Mouse (Mus musculus): Measurements from ENCODE around the gene Atp7a. TPM values are rescaled to one million over a fixed set of nuclear protein-coding genes. Genes with fewer than 3 reads are reported as not detected.

Atp7a gene
- total and polyA plus RNA-seq, 2 experiments: 0.94 to 5.7 TPM

GRCm38 (mm10) chrX:106085132-106085531 is 58.1 kb downstream of the Atp7a start:
- Histone ChIP-seq H3K9ac (ENCODE audit: low read depth, low read length) (no peak overlapping the region), H3K27me3 (ENCODE audit: control insufficient read depth, insufficient read depth, low read length) (no peaks in the 10 kb centered on the region), H3K79me2 (ENCODE audit: control insufficient read depth, insufficient read depth, low read length) (no peaks in the 10 kb centered on the region), H3K36me3 (ENCODE audit: control insufficient read depth, insufficient read depth, low read length) (no peaks in the 10 kb centered on the region; the same call in none of the 2 replicates), H3K4me1 (ENCODE audit: control insufficient read depth, insufficient read depth, low read length) (peaks cover 4% of the 10 kb centered on the region; the same call in 1 of the 2 replicates), H3K27ac (replicated peaks; ENCODE audit: insufficient read depth, low read depth, low read length) (no peak overlapping the region), H3K4me3 (ENCODE audit: insufficient read depth, low read depth, low read length) (no peak overlapping the region)
- no peak for DNase-seq (ENCODE audit: extremely low read depth, low read depth, low spot score)
- WGBS: 78% methylated on average over 3 of the region's 3 CpGs
- TF ChIP-seq CTCF (IDR thresholded peaks at IDR 0.05; ENCODE audit: low read depth, low read length): no peak
- TF ChIP-seq POLR2A (IDR thresholded peaks at IDR 0.05; ENCODE audit: extremely low read depth, insufficient read depth, low read length): no peak

DNA sequence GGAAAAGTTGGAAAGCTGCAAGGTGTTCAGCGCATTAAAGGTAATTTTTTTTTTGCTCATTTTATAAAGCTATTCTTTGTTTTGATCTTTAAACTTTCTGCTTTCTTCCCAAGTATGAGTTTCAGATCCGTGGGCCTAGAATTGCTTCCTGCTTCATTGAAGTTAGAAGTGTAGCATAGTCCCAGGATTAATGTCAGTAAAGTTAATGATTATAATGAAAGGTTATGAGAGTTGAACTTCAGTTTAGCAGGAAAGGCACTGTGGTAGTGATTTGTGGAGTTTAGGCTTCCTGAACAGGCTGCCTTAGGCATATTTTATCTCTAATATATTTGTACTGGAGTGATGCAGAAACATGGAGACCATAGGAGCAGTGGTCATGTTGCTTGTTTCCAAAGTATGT is 58.5 kb downstream of the Atp7a start:
- no peak for DNase-seq (ENCODE audit: extremely low read depth, low read depth, low spot score)
- WGBS: 79% methylated on average over 2 of the region's 2 CpGs

DNA sequence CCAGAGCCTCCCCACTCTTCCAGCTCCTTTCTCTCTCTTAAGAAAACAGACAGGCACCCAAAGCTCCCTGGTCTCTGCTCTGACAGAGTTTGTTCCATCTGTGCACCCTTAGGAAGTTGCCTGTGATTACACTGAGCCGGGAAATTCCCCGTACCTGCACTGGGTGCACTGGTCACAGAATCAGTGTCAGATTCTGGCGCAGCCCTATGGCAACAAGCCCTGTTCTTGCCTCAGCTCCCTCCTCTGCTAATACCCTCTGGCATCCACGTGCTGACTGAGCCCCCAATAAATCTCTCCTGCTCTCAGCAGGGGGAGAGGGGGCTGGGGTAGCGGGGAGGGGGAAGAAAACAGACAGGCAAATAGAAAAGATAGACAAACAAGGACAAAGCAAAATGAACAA is 65.9 kb downstream of the Atp7a start:
- WGBS: 60% methylated on average over 5 of the region's 5 CpGs

More for the DNA sequence above, 58.5 kb downstream of the Atp7a start:
- Histone ChIP-seq H3K4me3 (ENCODE audit: insufficient read depth, low read depth, low read length) (no peak overlapping the region), H3K36me3 (ENCODE audit: control insufficient read depth, insufficient read depth, low read length) (no peaks in the 10 kb centered on the region; the same call in none of the 2 replicates), H3K79me2 (ENCODE audit: control insufficient read depth, insufficient read depth, low read length) (no peaks in the 10 kb centered on the region), H3K9ac (ENCODE audit: low read depth, low read length) (no peak overlapping the region), H3K4me1 (ENCODE audit: control insufficient read depth, insufficient read depth, low read length) (peaks cover 4% of the 10 kb centered on the region; the same call in 1 of the 2 replicates), H3K27me3 (ENCODE audit: control insufficient read depth, insufficient read depth, low read length) (no peaks in the 10 kb centered on the region), H3K27ac (replicated peaks; ENCODE audit: insufficient read depth, low read depth, low read length) (no peak overlapping the region)
- TF ChIP-seq CTCF (IDR thresholded peaks at IDR 0.05; ENCODE audit: low read depth, low read length): no peak
- TF ChIP-seq POLR2A (IDR thresholded peaks at IDR 0.05; ENCODE audit: extremely low read depth, insufficient read depth, low read length): no peak

GRCm38 (mm10) chrX:106105464-106105863 is 78.4 kb downstream of the Atp7a start:
- H3K27ac ChIP-seq (replicated peaks; ENCODE audit: insufficient read depth, low read depth, low read length): no peak overlapping the region
- no peaks in the 10 kb centered on the region for H3K79me2 ChIP-seq (ENCODE audit: control insufficient read depth, insufficient read depth, low read length)
- H3K4me3 ChIP-seq (ENCODE audit: insufficient read depth, low read depth, low read length): no peak overlapping the region
- H3K4me1 ChIP-seq (ENCODE audit: control insufficient read depth, insufficient read depth, low read length): no peaks in the 10 kb centered on the region
- 29% methylated on average over 2 of the region's 2 CpGs for WGBS
- H3K27me3 ChIP-seq (ENCODE audit: control insufficient read depth, insufficient read depth, low read length): no peaks in the 10 kb centered on the region
- DNase-seq (ENCODE audit: extremely low read depth, low read depth, low spot score): peak; percentile 25
- H3K9ac ChIP-seq (ENCODE audit: low read depth, low read length): no peak overlapping the region
- TF ChIP-seq POLR2A (IDR thresholded peaks at IDR 0.05; ENCODE audit: extremely low read depth, insufficient read depth, low read length) (no peak), CTCF (IDR thresholded peaks at IDR 0.05; ENCODE audit: low read depth, low read length) (peak; percentile 77)
- H3K36me3 ChIP-seq (ENCODE audit: control insufficient read depth, insufficient read depth, low read length): peaks cover 4% of the 10 kb centered on the region; the same call in 1 of the 2 replicates

More for the DNA sequence above, 65.9 kb downstream of the Atp7a start:
- Histone ChIP-seq H3K9ac (ENCODE audit: low read depth, low read length) (no peak overlapping the region), H3K27me3 (ENCODE audit: control insufficient read depth, insufficient read depth, low read length) (no peaks in the 10 kb centered on the region), H3K4me1 (ENCODE audit: control insufficient read depth, insufficient read depth, low read length) (no peaks in the 10 kb centered on the region), H3K4me3 (ENCODE audit: insufficient read depth, low read depth, low read length) (no peak overlapping the region), H3K36me3 (ENCODE audit: control insufficient read depth, insufficient read depth, low read length) (no peaks in the 10 kb centered on the region; the same call in 1 of the 2 replicates), H3K79me2 (ENCODE audit: control insufficient read depth, insufficient read depth, low read length) (no peaks in the 10 kb centered on the region), H3K27ac (replicated peaks; ENCODE audit: insufficient read depth, low read depth, low read length) (no peak overlapping the region)
- TF ChIP-seq POLR2A (IDR thresholded peaks at IDR 0.05; ENCODE audit: extremely low read depth, insufficient read depth, low read length): no peak
- no peak for TF ChIP-seq CTCF (IDR thresholded peaks at IDR 0.05; ENCODE audit: low read depth, low read length)
- DNase-seq (ENCODE audit: extremely low read depth, low read depth, low spot score): no peak

GRCm38 (mm10) chrX:106113881-106114280 is 86.8 kb downstream of the Atp7a start:
- no peaks in the 10 kb centered on the region for H3K79me2 ChIP-seq (ENCODE audit: control insufficient read depth, insufficient read depth, low read length)
- no peaks in the 10 kb centered on the region; the same call in 1 of the 2 replicates for H3K36me3 ChIP-seq (ENCODE audit: control insufficient read depth, insufficient read depth, low read length)
- no peak for DNase-seq (ENCODE audit: extremely low read depth, low read depth, low spot score)
- H3K4me1 ChIP-seq (ENCODE audit: control insufficient read depth, insufficient read depth, low read length): no peaks in the 10 kb centered on the region
- no peak overlapping the region for H3K4me3 ChIP-seq (ENCODE audit: insufficient read depth, low read depth, low read length)
- no peak overlapping the region for H3K9ac ChIP-seq (ENCODE audit: low read depth, low read length)
- TF ChIP-seq CTCF (IDR thresholded peaks at IDR 0.05; ENCODE audit: low read depth, low read length) (no peak), POLR2A (IDR thresholded peaks at IDR 0.05; ENCODE audit: extremely low read depth, insufficient read depth, low read length) (no peak)
- WGBS: 93% methylated on average over 4 of the region's 4 CpGs
- no peak overlapping the region for H3K27ac ChIP-seq (replicated peaks; ENCODE audit: insufficient read depth, low read depth, low read length)
- no peaks in the 10 kb centered on the region for H3K27me3 ChIP-seq (ENCODE audit: control insufficient read depth, insufficient read depth, low read length)

- Histone ChIP-seq H3K4me1 (ENCODE audit: control insufficient read depth, insufficient read depth, low read length) (no peaks in the 10 kb centered on the region), H3K4me3 (ENCODE audit: insufficient read depth, low read depth, low read length) (no peak overlapping the region), H3K36me3 (ENCODE audit: control insufficient read depth, insufficient read depth, low read length) (no peaks in the 10 kb centered on the region; the same call in 1 of the 2 replicates), H3K9ac (ENCODE audit: low read depth, low read length) (no peak overlapping the region), H3K27me3 (ENCODE audit: control insufficient read depth, insufficient read depth, low read length) (no peaks in the 10 kb centered on the region), H3K79me2 (ENCODE audit: control insufficient read depth, insufficient read depth, low read length) (no peaks in the 10 kb centered on the region), H3K27ac (replicated peaks; ENCODE audit: insufficient read depth, low read depth, low read length) (no peak overlapping the region)
- TF ChIP-seq CTCF (IDR thresholded peaks at IDR 0.05; ENCODE audit: low read depth, low read length) (no peak), POLR2A (IDR thresholded peaks at IDR 0.05; ENCODE audit: extremely low read depth, insufficient read depth, low read length) (no peak)
- DNase-seq (ENCODE audit: extremely low read depth, low read depth, low spot score): peak; percentile 6
- WGBS: 50% methylated on average over 1 of the region's 1 CpGs
These were observed 87.6 kb downstream of the Atp7a start for GRCm38 (mm10) chrX:106114674-106115073.
